Comparison of ENCODE assay signal across 17 mouse cellular contexts in genomic region chr1:132746302-132746701, GRCm38 (mm10). TPM values are rescaled to one million over a fixed set of nuclear protein-coding genes. Genes with fewer than 3 reads are reported as not detected.
DNase-seq lines count a peak whose midpoint lies in the region; ATAC-seq and TF ChIP-seq lines count a peak whose summit lies in the region.
"Had no signal": no experiment of that assay in that cellular context is flagged by ENCODE, and none has a peak within 500 bp of the region (broad histone marks: within the 10 kb centered on the region; RNA-seq: fewer than 3 reads in every experiment).

No protein-coding gene starts in this region.

- no peak for TF ChIP-seq EP300 in stomach, postnatal 0 days (optimal IDR thresholded peaks at IDR 0.05)

- H3K27ac ChIP-seq in heart, embryonic 14.5 days (replicated peaks in 1 of 2; ENCODE audit: control insufficient read depth in 1 of 2, insufficient read depth in 1 of 2, low read depth in 2 of 2, low read length in 2 of 2): no peak overlapping the region
- H3K27ac ChIP-seq in heart, embryonic 11.5 days (ENCODE audit: low read depth, low read length): no peak overlapping the region
- H3K27ac ChIP-seq in stomach, postnatal 0 days (replicated peaks): no peak overlapping the region
- H3K27ac ChIP-seq: embryonic facial prominence, embryonic 13.5 days; heart, embryonic 15.5 days; hindbrain, embryonic 15.5 days; kidney, postnatal 0 days; layer of hippocampus, adult 2 months; limb, embryonic 15.5 days had no signal

- ATAC-seq in heart, embryonic 14.5 days (ENCODE audit: insufficient number of reproducible peaks, insufficient read depth, low FRiP score, low read depth): no peak
- ATAC-seq in heart, embryonic 11.5 days (replicated peaks; ENCODE audit: insufficient number of reproducible peaks, low FRiP score, low TSS enrichment): no peak
- ATAC-seq in stomach, postnatal 0 days (ENCODE audit: low FRiP score, low TSS enrichment): no peak
- ATAC-seq: intestine, embryonic 16.5 days had no signal

- DNase-seq in cerebellum, adult 18-20 months: peak; percentile 58 to 59
- DNase-seq in cerebellum, postnatal 4 days (ENCODE audit: low spot score in 2 of 2): no peak
- peak; percentile 53 to 62 for DNase-seq in cerebellum, postnatal 36 days
- peak; percentile 26 for DNase-seq in left cerebral cortex, postnatal 4 days
- DNase-seq in urinary bladder, adult 2 months (ENCODE audit: low spot score): no peak
- no peak for DNase-seq in stomach, postnatal 0 days (ENCODE audit: low spot score)
- DNase-seq: gastrocnemius, postnatal 14 days had no signal

- peaks cover 5 to 7% of the 10 kb centered on the region in 2 experiments for H3K4me1 ChIP-seq in heart, embryonic 14.5 days (ENCODE audit: control insufficient read depth in 2 of 2, insufficient read depth in 2 of 2, low read length in 2 of 2)
- no peaks in the 10 kb centered on the region; the same call in 1 of the 2 replicates for H3K4me1 ChIP-seq in heart, embryonic 11.5 days (ENCODE audit: control insufficient read depth, insufficient read depth, low read length)
- no peaks in the 10 kb centered on the region; the same call in 1 of the 2 replicates for H3K4me1 ChIP-seq in stomach, postnatal 0 days (replicated peaks; ENCODE audit: control insufficient read depth, insufficient read depth)

- H3K4me2 ChIP-seq in heart, embryonic 14.5 days (ENCODE audit: low read length): 0 out of 2 replicates have a peak overlapping the region, but pooled peaks have one; percentile 5
- no peak overlapping the region for H3K4me2 ChIP-seq in heart, embryonic 11.5 days
- no peak overlapping the region for H3K4me2 ChIP-seq in stomach, postnatal 0 days (replicated peaks; ENCODE audit: low read depth)
- H3K4me2 ChIP-seq: embryonic facial prominence, embryonic 13.5 days; heart, embryonic 15.5 days; hindbrain, embryonic 15.5 days; limb, embryonic 15.5 days had no signal

- peaks cover 21% of the 10 kb centered on the region for H3K27me3 ChIP-seq in heart, embryonic 14.5 days (ENCODE audit: control insufficient read depth, insufficient read depth, low read length)
- peaks cover 24% of the 10 kb centered on the region for H3K27me3 ChIP-seq in heart, embryonic 11.5 days (ENCODE audit: control insufficient read depth, insufficient read depth, low read length)
- H3K27me3 ChIP-seq in stomach, postnatal 0 days (ENCODE audit: control insufficient read depth, insufficient read depth, low read length): 0 out of 2 replicates have a peak, but pooled peaks cover 2% of the 10 kb centered on the region
- H3K27me3 ChIP-seq: hindbrain, embryonic 15.5 days had no signal

- no peaks in the 10 kb centered on the region for H3K9me3 ChIP-seq in heart, embryonic 14.5 days (ENCODE audit: control insufficient read depth, low read length)
- H3K9me3 ChIP-seq in heart, embryonic 11.5 days (replicated peaks; ENCODE audit: control insufficient read depth, low read length): no peaks in the 10 kb centered on the region
- H3K9me3 ChIP-seq in stomach, postnatal 0 days (ENCODE audit: control insufficient read depth, low read length): no peaks in the 10 kb centered on the region
- H3K9me3 ChIP-seq: embryonic facial prominence, embryonic 13.5 days; heart, embryonic 15.5 days; hindbrain, embryonic 15.5 days; limb, embryonic 15.5 days had no signal

- H3K4me3 ChIP-seq in heart, embryonic 14.5 days (ENCODE audit: control insufficient read depth in 1 of 2, insufficient read depth in 1 of 2, low read depth in 1 of 2, low read length in 2 of 2): no peak overlapping the region
- H3K4me3 ChIP-seq in heart, embryonic 11.5 days (ENCODE audit: low read depth, low read length): no peak overlapping the region
- H3K4me3 ChIP-seq in stomach, postnatal 0 days (ENCODE audit: low read depth, low read length): no peak overlapping the region
- H3K4me3 ChIP-seq: embryonic facial prominence, embryonic 13.5 days; heart, embryonic 15.5 days; hindbrain, embryonic 15.5 days; layer of hippocampus, adult 2 months; limb, embryonic 15.5 days had no signal

- WGBS in heart, embryonic 14.5 days: 52% methylated on average over 9 of the region's 9 CpGs
- WGBS in heart, embryonic 11.5 days (ENCODE audit: insufficient replicate concordance): 64% methylated on average over 9 of the region's 9 CpGs
- 88% methylated on average over 9 of the region's 9 CpGs for WGBS in stomach, postnatal 0 days

- TF ChIP-seq CTCF in stomach, postnatal 0 days (IDR thresholded peaks at IDR 0.05; ENCODE audit: low read depth): no peak

- H3K9ac ChIP-seq in heart, embryonic 14.5 days (ENCODE audit: low read length): no peak overlapping the region
- H3K9ac ChIP-seq in heart, embryonic 11.5 days (ENCODE audit: low read depth, low read length): no peak overlapping the region
- H3K9ac ChIP-seq in stomach, postnatal 0 days (ENCODE audit: low read length): no peak overlapping the region
- H3K9ac ChIP-seq: embryonic facial prominence, embryonic 13.5 days; heart, embryonic 15.5 days; hindbrain, embryonic 15.5 days; limb, embryonic 15.5 days had no signal

- intact Hi-C loops in left cerebral cortex, postnatal 4 days (cut with DNase I): loop anchor here (10.0 kb wide), 1 partner anchor 222 kb away; no protein-coding TSS in a partner anchor

- no peaks in the 10 kb centered on the region for H3K36me3 ChIP-seq in heart, embryonic 14.5 days (ENCODE audit: control insufficient read depth, insufficient read depth, low read length)
- no peaks in the 10 kb centered on the region for H3K36me3 ChIP-seq in heart, embryonic 11.5 days (ENCODE audit: control insufficient read depth, insufficient read depth, low read length)
- H3K36me3 ChIP-seq in stomach, postnatal 0 days (ENCODE audit: control insufficient read depth, insufficient read depth, low read length): no peaks in the 10 kb centered on the region
- H3K36me3 ChIP-seq: embryonic facial prominence, embryonic 13.5 days; heart, embryonic 15.5 days; hindbrain, embryonic 15.5 days; limb, embryonic 15.5 days had no signal

RNA-seq across cellular contexts. Expression of gene Nfasc, which starts 4.7 kb away (rescaled TPM):
- polyA plus RNA-seq in heart, embryonic 14.5 days (2014; fragmentation: Nextera tagmentation; extraction: Ambion mirVana): 0.38 and 0.68 TPM in 2 replicates
- polyA plus RNA-seq in heart, embryonic 11.5 days (2014; fragmentation: Nextera tagmentation; extraction: Ambion mirVana): 0.15 and 0.24 TPM in 2 replicates
- total RNA-seq in left cerebral cortex, postnatal 4 days (2021): 100 to 1,000 TPM; 126 to 128 TPM
- 3.3 and 4.7 TPM in 2 replicates for polyA plus RNA-seq in urinary bladder, adult 2 months (2012; rRNA removed)
- polyA plus RNA-seq in stomach, postnatal 0 days (2015; fragmentation: Nextera tagmentation; extraction: Ambion mirVana): 0.74 and 0.79 TPM in 2 replicates
- total RNA-seq: MEL had no signal

Comparison
In these comparisons a context has a peak if more than half of its experiments do, and no peak if none do; other contexts are left out.
1. DNase-seq: peak in cerebellum, adult 18-20 months (2 of 2), cerebellum, postnatal 36 days (2 of 2) and left cerebral cortex, postnatal 4 days (single experiment); none in cerebellum, postnatal 4 days (0 of 2), urinary bladder, adult 2 months (single experiment) and stomach, postnatal 0 days (single experiment).